Mouse (Mus musculus): ENCODE measurements around the gene Hspbp1. TPM values are rescaled to one million over a fixed set of nuclear protein-coding genes. Genes with fewer than 3 reads are reported as not detected.

Gene Hspbp1
- total RNA-seq (2021) = 10 to 100 TPM; 21.8 to 23.1 TPM
- long read RNA-seq, experiment 1, transcript Hspbp1-201 (8 exons, 1,593 nt) = major isoform, 6 of 36 reads
- long read RNA-seq, experiment 1, partial matches to known transcripts = 6 of 36 reads
- long read RNA-seq, experiment 1, other reads (novel, unspliced or antisense) = 24 of 36 reads
- long read RNA-seq, experiment 2, transcript Hspbp1-201 (8 exons, 1,593 nt) = major isoform, 5 of 34 reads
- long read RNA-seq, experiment 2, partial matches to known transcripts = 5 of 34 reads
- long read RNA-seq, experiment 2, other reads (novel, unspliced or antisense) = 24 of 34 reads

DNA sequence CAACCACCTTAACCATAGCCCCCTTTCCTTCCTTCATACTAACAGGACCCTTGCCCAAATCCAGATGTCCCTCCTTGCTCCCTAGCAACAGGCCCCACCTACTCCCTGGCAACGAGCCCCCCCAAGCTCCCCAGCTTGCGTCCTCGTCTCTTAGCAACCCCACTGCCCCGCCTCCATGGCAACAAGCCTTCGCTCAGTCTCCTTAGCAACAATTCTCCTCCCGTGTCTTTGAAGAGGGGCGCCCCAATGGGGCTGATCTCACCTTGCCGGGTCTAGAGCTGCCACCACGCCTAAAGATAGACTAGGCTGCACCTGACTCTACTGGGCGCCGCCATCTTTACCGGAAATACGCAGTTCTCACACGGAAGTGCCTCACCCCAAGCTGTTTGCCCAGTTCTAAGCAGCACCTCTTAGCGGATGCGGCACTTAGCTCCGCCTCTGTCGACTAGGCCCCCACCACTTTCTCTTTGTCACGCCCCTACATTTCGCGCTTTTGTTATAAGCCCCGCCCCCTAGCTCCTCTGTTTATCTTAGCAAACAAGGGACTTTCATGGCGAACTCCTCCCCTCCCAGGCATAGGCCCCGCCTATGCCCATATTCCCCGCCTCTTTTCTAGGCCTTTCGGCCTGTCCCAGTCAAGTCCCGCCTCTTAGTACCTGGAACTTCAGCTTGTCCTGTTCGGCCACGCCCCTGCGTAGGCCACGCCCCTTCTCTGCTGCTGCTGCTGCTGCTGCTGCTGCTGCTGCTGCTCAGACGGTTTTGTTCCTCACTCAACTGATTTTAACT lies at the start of gene Hspbp1:
TSS of gene Hspbp1 (minus strand) at position 437 of the 786 bp plus-strand sequence.
- DNase-seq = peak; percentile 94

DNA sequence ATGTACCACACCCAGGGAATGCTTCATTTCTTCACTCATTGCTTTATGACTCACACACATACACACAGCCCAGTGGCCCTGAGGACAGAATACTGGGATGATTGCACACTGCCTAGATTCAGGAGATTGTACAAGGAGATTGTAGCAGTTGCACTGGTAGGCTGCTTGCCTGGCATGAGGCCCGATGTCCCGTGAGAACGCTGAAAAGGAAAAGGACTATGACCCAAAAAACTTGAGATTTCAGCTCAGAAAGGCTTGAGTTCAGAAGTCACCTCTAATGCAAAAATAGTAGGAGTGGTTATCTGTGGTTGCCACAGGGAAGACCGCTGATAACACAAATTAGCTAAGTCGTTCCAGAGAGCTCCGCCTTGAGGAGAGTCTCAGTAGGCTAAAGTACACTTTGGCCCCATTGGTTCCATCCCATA lies 48.1 kb upstream of the Hspbp1 start:
- DNase-seq = no peak

DNA sequence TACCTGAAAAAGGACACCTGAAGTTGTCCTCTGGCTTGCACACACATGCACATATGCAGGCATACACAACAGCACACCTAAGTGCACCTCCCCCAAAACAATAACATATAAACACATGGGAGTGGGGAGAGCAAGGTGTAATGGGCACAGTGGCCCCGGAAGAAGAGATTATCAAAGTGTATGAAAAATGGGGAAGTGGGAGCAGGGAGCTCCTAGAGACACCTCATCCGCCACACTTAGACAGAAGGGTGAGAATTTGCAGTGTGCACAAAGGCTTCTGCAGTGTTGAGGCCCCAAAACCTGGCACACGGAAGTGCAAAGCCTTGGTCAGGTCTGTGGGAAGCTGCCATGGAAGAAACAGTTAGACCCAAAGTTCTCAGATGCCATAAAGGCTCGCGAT lies 46.2 kb upstream of the Hspbp1 start:
- DNase-seq = no peak

DNA sequence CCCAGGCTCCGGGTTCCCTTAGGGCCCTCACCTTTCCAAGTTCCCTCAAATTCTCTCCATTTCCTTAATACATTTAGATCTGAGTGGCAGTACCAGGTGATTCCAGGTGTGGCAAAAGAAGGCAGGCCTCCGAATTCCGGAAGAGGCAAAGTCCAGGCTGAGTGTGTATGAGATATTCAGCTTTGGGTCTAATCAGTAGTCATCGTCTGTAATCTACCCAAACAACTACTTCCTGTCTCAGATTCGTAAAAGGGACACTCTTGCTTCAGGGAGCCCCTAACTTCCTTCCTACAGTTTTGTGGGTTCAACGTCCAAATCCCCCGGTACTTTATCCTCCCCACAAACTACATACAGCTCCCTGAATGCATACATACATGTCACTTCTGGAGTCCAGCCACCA lies 40.3 kb upstream of the Hspbp1 start, which contains the start of gene Tmem150b:
TSS of gene Tmem150b (minus strand) at position 81 of the 400 bp plus-strand sequence.
- no peak for DNase-seq

DNA sequence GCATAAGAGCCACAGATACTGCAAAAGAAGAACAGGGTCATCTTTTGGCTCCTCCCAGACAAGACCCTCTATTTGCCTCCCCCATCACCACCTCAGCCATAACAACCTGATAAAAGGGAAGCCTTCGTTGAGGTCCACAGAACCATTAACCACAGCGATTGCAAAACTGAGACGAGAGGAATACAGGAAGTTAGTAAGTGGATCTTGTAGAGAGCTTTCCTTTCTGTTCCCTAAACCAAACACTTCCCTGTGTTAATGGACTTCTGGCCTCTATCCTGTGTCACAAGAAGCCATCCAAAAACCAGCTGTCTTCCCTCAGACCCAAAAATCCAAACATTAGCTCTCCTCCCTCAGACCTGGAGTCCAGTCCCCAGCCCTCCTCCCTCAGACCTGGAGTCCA lies 39.5 kb upstream of the Hspbp1 start:
- DNase-seq = no peak

DNA sequence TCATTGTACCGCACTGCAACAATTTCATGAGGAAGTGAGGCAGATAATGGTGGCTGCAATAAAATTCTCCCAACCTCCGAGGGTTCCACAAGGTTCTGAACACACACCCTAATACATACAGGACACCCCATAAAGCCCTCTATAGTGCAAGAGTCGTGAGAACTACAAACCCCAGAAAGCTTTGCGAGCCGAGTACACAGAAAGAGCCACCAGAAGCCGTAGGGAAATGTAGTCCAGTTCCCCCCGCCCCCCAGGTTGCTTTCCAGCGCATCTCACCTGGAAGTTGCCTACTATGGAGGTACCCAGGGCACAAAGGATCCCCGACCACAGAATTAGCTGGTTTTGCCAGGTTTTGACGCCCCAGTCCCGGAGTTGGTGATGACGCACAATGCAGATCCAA lies 38.6 kb upstream of the Hspbp1 start:
- DNase-seq = no peak

DNA sequence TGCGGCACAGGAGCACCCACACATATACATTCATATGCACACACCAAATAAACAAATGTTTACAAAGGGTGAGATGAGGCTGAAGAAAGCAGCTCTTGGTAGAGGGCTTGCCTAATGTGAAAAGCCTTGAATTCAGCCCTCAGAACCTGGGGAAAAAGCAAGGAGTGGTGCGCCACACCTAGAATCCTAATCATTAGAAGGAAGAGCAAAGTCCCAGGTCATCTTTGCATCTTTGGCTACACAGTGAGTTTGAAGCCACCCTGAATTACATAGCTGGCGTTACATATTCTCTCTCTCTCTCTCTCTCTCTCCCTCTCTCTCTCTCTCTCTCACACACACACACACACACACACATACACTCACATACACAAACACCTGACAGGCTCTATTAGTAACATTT lies 34.4 kb upstream of the Hspbp1 start:
- DNase-seq = no peak

DNA sequence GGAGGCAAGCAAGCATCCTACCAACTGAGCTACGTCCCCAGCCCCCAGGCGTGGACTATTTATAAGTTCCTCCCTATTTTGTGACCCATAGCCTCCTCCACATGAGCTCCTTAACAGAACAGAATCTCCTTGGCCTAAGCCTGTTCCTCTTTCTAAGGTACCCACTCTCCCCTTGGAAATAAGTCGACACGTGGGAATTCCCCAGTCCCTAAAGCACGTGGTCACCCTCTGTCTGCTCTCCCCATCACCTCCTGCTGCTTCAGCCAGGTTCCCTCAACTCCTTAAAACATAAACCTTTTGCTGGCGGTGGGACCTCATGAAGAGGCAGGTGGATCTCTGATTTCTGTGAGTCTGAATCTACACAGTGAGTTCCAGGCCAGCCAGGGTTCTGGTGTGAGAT lies 32.1 kb upstream of the Hspbp1 start:
- no peak for DNase-seq

DNA sequence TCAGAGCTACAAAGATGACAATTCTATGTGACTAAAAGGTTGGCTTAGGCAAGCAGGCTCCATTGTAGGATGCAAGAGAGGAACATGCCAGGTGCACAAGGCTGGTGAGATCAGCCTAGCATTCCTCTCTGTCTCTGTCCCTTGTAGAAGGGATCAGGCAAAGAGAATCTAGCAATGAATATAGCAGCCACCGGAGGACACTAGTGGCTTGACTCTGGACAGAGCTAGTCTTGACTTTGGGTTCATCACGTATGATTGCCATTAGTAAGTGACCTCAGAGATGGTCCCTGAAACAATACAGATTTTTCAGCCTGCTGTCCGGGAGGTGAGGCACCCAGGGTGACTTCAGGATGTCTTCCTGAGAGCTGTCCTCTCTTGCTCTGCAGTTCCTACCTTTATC lies 27.7 kb upstream of the Hspbp1 start:
- no peak for DNase-seq

DNA sequence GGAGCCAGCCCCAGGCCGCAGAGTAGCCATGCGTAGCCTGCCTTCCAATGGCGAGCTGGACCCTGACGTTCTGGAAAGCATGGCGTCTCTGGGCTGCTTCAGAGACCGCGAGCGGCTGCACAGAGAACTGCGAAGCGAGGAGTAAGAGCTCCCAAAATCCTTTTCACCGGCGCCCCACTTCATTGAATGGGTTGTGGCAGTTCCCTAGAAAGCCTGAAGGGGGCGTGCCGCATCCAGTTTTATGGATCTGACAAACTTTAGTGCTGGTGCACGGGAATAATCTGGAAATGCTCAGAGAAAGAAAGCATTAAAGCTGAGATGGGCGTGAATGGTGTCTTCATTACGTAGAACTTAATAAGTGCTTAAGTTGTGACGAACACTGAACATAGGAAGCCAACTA lies 20.2 kb upstream of the Hspbp1 start:
- no peak for DNase-seq

DNA sequence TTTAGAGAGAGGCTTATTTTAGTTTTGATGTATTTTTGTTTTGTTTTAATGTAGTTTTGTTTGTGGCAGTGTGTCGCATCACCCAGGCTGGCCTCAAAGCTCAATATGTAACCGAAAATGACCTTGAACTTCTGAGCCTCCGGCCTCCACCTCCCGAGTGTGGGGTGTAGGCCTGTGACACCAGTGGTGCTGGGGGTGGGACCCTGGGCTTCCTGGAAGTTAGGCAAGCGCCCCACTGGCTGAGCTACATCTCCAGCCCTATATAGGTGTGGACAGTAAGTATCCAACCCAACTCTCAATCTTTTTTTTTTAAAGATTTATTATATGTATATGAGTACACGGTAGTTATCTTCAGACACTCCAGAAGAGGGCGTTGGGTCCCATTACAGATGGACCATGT lies 18.3 kb upstream of the Hspbp1 start:
- DNase-seq = no peak

DNA sequence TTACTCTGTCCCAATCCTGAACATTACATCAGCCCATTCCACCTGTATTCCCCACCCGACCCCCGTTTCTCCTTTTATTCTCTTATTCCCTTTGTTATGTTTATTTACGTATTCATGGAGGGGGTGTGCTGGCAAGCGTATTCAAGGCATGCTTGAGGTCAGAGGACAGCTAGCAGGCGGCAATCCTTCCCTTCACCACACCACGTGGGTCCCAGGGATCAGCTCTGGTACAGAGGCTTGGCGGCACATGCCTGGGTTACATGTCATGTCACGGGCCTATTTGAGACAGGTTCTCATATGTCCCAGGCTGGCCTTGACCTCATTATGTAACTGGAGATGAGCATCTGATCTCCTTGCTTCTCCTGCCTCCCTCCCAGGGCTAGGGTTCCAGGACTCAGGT lies 17.5 kb upstream of the Hspbp1 start:
- peak; percentile 30 for DNase-seq

DNA sequence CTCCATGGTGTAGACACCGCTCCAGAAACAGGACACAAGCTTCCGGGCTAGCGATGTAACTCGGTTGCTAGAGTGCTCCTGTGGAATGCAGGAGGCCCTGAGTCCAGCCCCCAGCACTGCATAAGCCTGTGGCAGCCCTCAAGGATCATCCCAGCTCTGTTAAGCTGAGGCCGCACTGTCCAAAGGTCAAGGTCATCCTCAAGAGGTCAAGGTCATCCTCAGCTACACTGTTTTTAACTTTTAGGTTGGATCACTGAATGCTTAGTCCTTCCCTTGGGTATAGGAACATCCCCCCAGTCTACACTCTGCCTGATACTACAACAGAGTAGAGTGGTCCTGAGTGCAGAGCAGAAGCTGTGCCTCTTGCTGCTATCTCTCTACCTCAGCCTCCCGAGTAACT lies 8.1 kb upstream of the Hspbp1 start:
- no peak for DNase-seq

DNA sequence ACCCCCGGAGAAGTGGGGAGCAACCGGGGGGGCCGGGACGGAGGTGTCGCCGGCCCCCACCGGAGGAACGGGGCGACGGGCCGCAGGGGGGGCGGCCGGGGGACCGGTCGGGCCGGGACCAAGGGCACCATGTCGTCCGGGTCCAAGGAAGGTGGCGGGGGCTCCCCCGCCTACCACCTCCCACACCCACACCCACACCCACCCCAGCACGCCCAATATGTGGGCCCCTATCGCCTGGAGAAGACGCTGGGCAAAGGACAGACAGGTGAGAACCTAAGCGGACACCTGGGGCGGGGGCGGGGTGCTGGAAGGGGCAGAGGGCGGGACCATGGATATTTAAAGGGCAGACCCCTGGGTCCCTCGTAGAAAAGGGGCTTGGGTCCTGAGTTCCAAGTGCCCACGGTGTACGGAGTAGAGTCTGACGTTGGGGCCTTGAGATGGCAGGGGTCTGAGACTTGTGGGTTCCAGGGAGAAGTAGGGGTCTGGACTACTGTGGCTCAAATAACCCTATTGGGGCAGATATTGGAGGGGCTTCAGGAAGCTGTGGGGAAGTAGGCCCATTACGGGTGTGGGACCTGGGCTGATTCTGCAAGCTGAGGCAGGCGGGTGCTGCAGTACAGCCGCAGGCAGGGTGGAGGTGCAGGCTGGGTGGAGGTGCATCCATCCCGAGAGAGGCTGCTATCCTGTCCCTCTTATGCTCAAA lies 6.2 kb upstream of the Hspbp1 start:
- no peak for DNase-seq

DNA sequence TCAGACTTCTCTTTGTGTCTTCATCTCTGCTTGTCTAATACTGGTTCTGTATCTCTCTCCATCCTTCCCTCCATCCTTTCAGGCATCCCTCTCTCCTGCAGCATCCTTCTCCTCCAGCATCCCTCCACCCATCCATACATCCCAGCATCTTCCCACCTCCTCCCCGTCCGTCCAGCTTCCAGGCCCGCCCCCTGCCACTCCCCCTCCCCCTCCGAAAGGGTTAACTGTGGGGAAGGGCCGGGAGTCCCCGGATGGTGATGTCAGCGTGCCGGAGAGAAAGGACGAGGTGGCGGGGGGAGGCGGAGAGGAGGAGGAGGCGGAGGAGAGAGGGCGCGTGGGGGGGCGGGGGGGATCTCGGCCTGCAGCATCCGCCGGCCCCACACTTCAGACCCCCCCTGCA lies 5.5 kb upstream of the Hspbp1 start, which contains the start of gene Brsk1:
TSS of gene Brsk1 (plus strand) at position 218 of the 400 bp plus-strand sequence.
- DNase-seq = peak; percentile 50

DNA sequence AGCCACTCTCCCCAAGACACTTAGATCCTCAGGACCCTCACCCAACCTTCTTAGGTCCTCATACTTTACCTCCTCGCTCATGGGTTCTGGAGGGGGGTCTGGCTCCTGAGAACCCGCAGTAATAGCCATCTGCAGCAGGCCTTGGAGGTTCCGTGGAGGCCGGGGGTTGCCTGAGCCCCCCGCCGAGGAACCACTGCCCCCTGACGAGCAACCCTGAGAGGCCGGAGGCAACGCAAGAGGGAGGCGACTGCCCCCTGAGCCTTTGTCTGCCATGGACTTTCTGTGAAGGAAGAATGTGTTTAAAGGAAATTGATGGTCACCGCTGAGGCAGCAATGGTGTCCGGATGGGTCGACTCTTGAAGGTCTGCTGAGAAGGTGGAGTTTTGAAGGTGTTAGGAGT lies 665 bp downstream of the Hspbp1 start:
- DNase-seq = no peak

DNA sequence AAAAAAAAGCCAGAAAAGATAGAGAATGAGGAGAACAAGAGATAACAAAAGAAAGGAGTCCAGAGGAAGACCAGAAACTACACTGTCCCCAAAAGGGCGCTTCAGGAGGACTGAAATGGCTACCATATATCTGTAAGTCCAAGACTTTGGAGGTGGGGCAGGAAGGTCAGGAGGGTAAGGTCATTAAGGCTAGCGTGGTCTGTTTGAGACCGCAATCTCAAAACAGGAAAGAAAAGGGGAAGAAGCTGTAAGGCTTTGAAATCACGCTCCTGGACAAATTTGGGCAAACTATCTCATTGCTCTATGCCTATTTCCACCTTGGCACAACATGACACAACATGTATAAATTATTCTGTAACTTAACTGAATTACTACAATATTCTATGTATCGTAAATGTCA lies 1.6 kb downstream of the Hspbp1 start:
- DNase-seq = no peak

DNA sequence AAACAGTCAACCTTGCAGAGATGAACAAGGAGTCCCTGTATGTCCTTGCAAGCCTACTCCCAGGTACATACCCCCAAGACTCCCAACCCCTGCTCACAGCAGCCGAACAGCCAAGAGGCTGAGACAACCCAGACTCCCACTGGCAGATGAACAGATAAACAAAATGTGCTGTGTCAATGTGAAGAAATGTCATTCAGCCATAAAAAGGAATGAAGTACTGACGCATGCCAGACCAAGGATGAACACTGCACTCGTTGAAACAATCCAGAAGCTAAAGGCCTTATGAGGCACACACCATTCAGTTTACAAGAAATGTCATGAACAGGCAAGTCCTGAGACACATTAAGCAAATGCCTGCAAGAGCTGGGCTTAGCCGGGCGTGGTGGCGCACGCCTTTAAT lies 9.7 kb downstream of the Hspbp1 start:
- no peak for DNase-seq

DNA sequence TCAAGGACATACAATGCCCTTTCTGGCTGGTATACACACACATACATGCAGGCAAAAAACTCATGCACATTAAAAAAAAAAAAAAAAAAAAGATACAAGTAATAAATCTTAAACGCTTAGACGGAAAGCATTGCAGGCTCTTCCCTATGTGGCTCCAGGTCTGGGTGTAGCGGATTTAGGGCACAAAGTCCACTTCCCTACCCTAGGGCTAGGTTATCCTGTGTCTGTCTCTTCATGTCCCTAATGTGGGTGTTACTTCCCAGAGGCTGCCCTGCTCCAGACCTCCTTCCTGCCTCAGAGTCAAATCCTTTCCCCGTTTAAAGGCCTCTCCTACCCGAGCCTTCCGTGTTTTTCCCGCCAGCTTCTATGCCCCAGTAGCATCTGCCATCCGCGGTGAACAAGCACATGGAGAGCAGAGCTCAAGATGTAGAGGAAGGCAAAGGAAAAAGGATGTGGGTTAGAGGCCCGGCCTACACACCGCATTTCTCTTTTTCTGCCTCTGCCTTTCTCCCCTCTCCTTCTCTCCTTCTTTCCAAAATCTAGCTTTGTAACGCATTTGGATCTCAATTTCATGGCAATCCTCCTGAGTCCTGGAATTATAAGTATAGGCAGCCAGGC lies 10.6 kb downstream of the Hspbp1 start:
- no peak for DNase-seq

DNA sequence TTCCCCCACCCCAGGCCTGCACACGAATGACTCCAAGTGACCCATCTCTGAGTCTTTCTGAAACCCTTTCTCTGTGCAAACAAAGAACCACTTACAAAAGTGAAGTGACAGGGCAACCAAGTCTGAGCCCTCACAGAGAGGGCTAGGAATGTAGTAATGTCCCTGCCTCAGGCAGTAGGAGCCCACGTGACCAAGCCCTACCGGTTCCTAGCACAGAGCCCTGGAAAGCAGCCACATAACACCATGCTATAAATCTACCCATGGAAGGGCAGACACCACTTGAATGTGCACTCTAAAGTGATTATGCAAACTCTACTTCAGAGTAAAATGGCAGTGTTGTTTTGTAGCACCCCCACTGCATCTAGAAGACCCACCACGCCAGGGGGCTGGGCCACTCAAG lies 12.9 kb downstream of the Hspbp1 start:
- no peak for DNase-seq

DNA sequence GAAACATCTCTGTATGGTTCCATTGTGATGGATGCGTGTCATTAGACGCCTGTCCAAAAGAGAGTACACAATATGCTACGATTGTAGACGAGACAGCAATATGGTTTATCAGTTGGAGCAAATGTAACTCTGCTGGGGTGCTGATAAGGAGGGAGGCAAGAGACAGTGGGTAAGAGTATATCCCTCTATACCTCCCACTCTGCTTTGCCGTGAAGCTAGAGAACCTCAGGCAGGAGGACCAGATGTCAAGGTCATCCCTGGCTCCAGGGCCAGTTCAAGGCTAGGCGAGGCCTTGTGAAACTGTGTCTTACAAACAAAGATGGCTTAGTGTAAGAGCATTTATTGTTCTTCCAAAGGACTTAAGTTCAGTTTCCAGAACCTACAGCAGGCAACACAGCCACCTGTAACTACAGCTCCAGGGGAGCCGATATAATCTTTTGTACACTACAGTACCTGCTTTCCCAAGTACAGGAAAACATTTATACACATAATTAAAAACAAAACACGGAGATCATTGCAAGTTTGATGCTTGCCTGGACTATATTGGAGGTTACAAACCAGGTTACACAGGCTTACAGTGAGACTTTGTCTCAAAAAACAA lies 14.1 kb downstream of the Hspbp1 start:
- DNase-seq = no peak

DNA sequence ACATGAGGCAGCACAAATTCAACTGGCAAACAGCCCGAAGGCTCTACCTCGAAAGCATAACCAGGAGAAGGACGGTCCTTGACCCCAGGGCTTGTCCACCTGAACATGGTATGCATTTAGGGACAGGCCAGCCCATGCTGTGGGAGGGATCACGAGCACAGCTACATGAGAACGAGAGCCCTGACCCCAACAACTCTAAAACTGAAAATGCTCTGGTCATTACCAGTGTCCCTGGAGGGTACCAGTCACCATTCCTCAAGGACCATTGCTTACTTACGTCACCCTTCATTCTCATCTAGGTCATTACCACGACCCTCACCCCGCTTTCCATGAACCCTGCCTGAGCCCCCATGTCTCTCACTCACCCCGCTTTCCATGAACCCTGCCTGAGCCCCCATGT lies 15.7 kb downstream of the Hspbp1 start:
- DNase-seq = no peak

Measured in gastrocnemius, postnatal 25 days (tissue).